Mouse (Mus musculus) neutrophil, adult 65 days (primary cell): ENCODE measurements around the gene Slc1a6. TPM values are rescaled to one million over a fixed set of nuclear protein-coding genes. Genes with fewer than 3 reads are reported as not detected.

Experiments used
- total RNA-seq: library from RNA; stranded (reverse); gene quantifications from 2 replicates; pipeline ENCODE4 v1.2.4, GENCODE M21; 2023

The Slc1a6 gene
- not detected in 2 replicates for total RNA-seq

GRCm38 (mm10) chr10:78779981-78780651 lies at the start of gene Slc1a6:
Slc1a6 (plus strand) TSS chr10:78780496.

GRCm38 (mm10) chr10:78752452-78753191 lies 27.7 kb upstream of the Slc1a6 start, which contains the start of gene Ccdc105:
Ccdc105 (minus strand) TSS chr10:78753065.

GRCm38 (mm10) chr10:78852066-78852465 lies 71.8 kb downstream of the Slc1a6 start, which contains the start of gene Olfr1356:
Olfr1356 (minus strand) TSS chr10:78852166.

Other genes with a start within 250 kb of the Slc1a6 start
- 16.6 and 26.2 TPM in 2 replicates for gene Ilvbl, start 206.2 kb upstream of the Slc1a6 start, total RNA-seq
- 0.34 TPM in 1 of 2 replicates, not detected in the other for gene Syde1, start 188.5 kb upstream of the Slc1a6 start, total RNA-seq
- not detected in 2 replicates for gene Olfr1357, start 162.4 kb upstream of the Slc1a6 start, total RNA-seq
- not detected in 2 replicates for gene Casp14, start 62.2 kb upstream of the Slc1a6 start, total RNA-seq
- not detected in 2 replicates for gene Ccdc105, start 27.4 kb upstream of the Slc1a6 start, total RNA-seq
- gene Olfr1356, start 71.7 kb downstream of the Slc1a6 start, total RNA-seq = not detected in 2 replicates
- gene Olfr1355, start 95.0 kb downstream of the Slc1a6 start, total RNA-seq = not detected in 2 replicates
- gene Olfr1354, start 132.7 kb downstream of the Slc1a6 start, total RNA-seq = not detected in 2 replicates
- gene Olfr8, start 170.1 kb downstream of the Slc1a6 start, total RNA-seq = not detected in 2 replicates
- gene Olfr1353, start 182.8 kb downstream of the Slc1a6 start, total RNA-seq = not detected in 2 replicates
- not detected in 2 replicates for gene Olfr1352, start 200.6 kb downstream of the Slc1a6 start, total RNA-seq
- gene Olfr1351, start 232.0 kb downstream of the Slc1a6 start, total RNA-seq = not detected in 2 replicates
- not detected in 2 replicates for gene Olfr57, start 248.2 kb downstream of the Slc1a6 start, total RNA-seq